Comparison of ENCODE assay signal across 9 mouse cellular contexts in the genomic region with DNA sequence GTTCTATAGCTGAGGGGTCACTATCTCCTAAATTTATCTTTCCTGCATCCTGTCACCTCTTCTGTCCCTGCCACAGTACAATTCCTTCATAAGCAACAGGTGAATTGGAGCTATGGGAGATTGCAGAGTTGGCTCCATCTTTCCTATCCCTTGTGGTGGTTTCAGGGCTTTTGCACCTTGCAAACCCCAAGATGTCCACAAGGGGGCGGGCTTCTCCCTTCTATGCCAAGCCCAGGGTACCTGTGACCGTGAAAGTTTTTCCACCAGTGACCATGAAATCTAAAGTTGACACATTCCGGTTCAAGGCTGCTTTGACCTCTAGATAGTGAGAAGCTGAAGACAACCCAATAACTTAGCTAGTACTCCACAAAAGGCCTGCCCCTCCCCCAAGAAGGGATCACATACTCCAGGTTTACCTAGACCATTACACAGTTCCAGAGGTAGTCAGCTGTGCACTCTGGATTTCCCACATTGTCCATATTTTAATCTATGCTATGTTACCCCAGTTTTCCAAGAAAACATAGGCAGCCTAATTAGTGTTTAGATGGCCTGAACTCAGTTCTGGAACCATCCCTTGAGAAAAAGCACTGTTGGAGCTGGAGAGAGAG. TPM values are rescaled to one million over a fixed set of nuclear protein-coding genes. Genes with fewer than 3 reads are reported as not detected.
DNase-seq lines count a peak whose midpoint lies in the region; ATAC-seq lines count a peak whose summit lies in the region.
"Had no signal": no experiment of that assay in that cellular context is flagged by ENCODE, and none has a peak within 500 bp of the region (broad histone marks: within the 10 kb centered on the region; RNA-seq: fewer than 3 reads in every experiment).

No protein-coding gene starts in this region.

- peak; percentile 69 for DNase-seq in liver
- DNase-seq in cerebellum, postnatal 36 days = peak; percentile 49 to 56
- DNase-seq in gastrocnemius, postnatal 14 days = peak; percentile 60
- peak; percentile 27 for DNase-seq in liver, embryonic 13.5 days
- DNase-seq in testis, postnatal 14 days (ENCODE audit: low spot score) = peak; percentile 53

- H3K4me3 ChIP-seq in liver, embryonic 12.5 days = no peak overlapping the region
- H3K4me3 ChIP-seq in kidney, embryonic 16.5 days (ENCODE audit: low read length) = no peak overlapping the region
- no peak overlapping the region for H3K4me3 ChIP-seq in liver, embryonic 13.5 days (replicated peaks)
- no peak overlapping the region for H3K4me3 ChIP-seq in neural tube, embryonic 13.5 days
- H3K4me3 ChIP-seq: myocyte had no signal

- H3K9me3 ChIP-seq in liver, embryonic 12.5 days (replicated peaks) = no peaks in the 10 kb centered on the region
- no peaks in the 10 kb centered on the region for H3K9me3 ChIP-seq in kidney, embryonic 16.5 days (ENCODE audit: low read length)
- H3K9me3 ChIP-seq in liver, embryonic 13.5 days (replicated peaks) = no peaks in the 10 kb centered on the region
- no peaks in the 10 kb centered on the region for H3K9me3 ChIP-seq in neural tube, embryonic 13.5 days

- no peak for ATAC-seq in liver, embryonic 12.5 days
- ATAC-seq in kidney, embryonic 16.5 days (ENCODE audit: low FRiP score, low TSS enrichment) = peak; percentile 67; the same call in 1 of the 2 replicates
- no peak for ATAC-seq in liver, embryonic 13.5 days (ENCODE audit: low read depth)
- ATAC-seq in neural tube, embryonic 13.5 days (ENCODE audit: low read depth) = 0 out of 2 replicates have a peak, but pooled peaks have one; percentile 53

- H3K4me1 ChIP-seq in liver, embryonic 12.5 days = peaks cover 7% of the 10 kb centered on the region; the same call in 1 of the 2 replicates
- H3K4me1 ChIP-seq in kidney, embryonic 16.5 days (ENCODE audit: insufficient read depth, low read length) = peaks cover 2% of the 10 kb centered on the region
- H3K4me1 ChIP-seq in liver, embryonic 13.5 days (replicated peaks) = peaks cover 6% of the 10 kb centered on the region; the same call in 1 of the 2 replicates
- peaks cover 3% of the 10 kb centered on the region for H3K4me1 ChIP-seq in neural tube, embryonic 13.5 days (replicated peaks)

- H3K27ac ChIP-seq in liver, embryonic 12.5 days = no peak overlapping the region
- no peak overlapping the region for H3K27ac ChIP-seq in kidney, embryonic 16.5 days (ENCODE audit: low read length)
- H3K27ac ChIP-seq in liver, embryonic 13.5 days = no peak overlapping the region
- H3K27ac ChIP-seq in neural tube, embryonic 13.5 days (replicated peaks) = no peak overlapping the region

- peaks cover 79% of the 10 kb centered on the region for H3K27me3 ChIP-seq in liver, embryonic 12.5 days (replicated peaks)
- H3K27me3 ChIP-seq in kidney, embryonic 16.5 days (ENCODE audit: insufficient read depth, low read length) = peaks cover 43% of the 10 kb centered on the region
- H3K27me3 ChIP-seq in liver, embryonic 13.5 days = peaks cover 61% of the 10 kb centered on the region
- H3K27me3 ChIP-seq in neural tube, embryonic 13.5 days = peaks cover 60% of the 10 kb centered on the region

- H3K4me2 ChIP-seq in liver, embryonic 12.5 days = no peak overlapping the region
- no peak overlapping the region for H3K4me2 ChIP-seq in kidney, embryonic 16.5 days (replicated peaks; ENCODE audit: low read depth, low read length)
- no peak overlapping the region for H3K4me2 ChIP-seq in liver, embryonic 13.5 days
- H3K4me2 ChIP-seq in neural tube, embryonic 13.5 days = no peak overlapping the region

- no peak overlapping the region for H3K9ac ChIP-seq in liver, embryonic 12.5 days
- no peak overlapping the region for H3K9ac ChIP-seq in kidney, embryonic 16.5 days (replicated peaks; ENCODE audit: low read length)
- no peak overlapping the region for H3K9ac ChIP-seq in liver, embryonic 13.5 days
- H3K9ac ChIP-seq in neural tube, embryonic 13.5 days = no peak overlapping the region

- intact Hi-C loops in gastrocnemius, postnatal 14 days (cut with DNase I; ENCODE audit: low total_unique reads) = loop anchor here (5.0 kb wide), 2 partner anchors 183 to 233 kb away; no protein-coding TSS in a partner anchor

- H3K36me3 ChIP-seq in liver, embryonic 12.5 days = no peaks in the 10 kb centered on the region
- no peaks in the 10 kb centered on the region for H3K36me3 ChIP-seq in kidney, embryonic 16.5 days (ENCODE audit: insufficient read depth, low read length)
- H3K36me3 ChIP-seq in liver, embryonic 13.5 days = no peaks in the 10 kb centered on the region
- H3K36me3 ChIP-seq in neural tube, embryonic 13.5 days = no peaks in the 10 kb centered on the region

- WGBS in liver, embryonic 12.5 days (ENCODE audit: insufficient replicate concordance) = 7% methylated on average over 3 of the region's 3 CpGs
- WGBS in kidney, embryonic 16.5 days = 4% methylated on average over 3 of the region's 3 CpGs
- WGBS in liver, embryonic 13.5 days (ENCODE audit: insufficient replicate concordance) = 0% methylated on average over 3 of the region's 3 CpGs
- 10% methylated on average over 3 of the region's 3 CpGs for WGBS in neural tube, embryonic 13.5 days

RNA-seq across cellular contexts. Expression of a gene that starts 6.4 kb away (rescaled TPM):
- polyA plus RNA-seq in liver, embryonic 12.5 days (2016; fragmentation: Nextera tagmentation; extraction: Ambion mirVana) = 0.14 TPM in 1 of 2 replicates, not detected in the other
- under 1 TPM; 0.13 to 0.41 TPM for total RNA-seq in gastrocnemius, postnatal 14 days (2021)
- 1.8 and 3.1 TPM in 2 replicates for polyA plus RNA-seq in kidney, embryonic 16.5 days (2015; fragmentation: Nextera tagmentation; extraction: Ambion mirVana)
- polyA plus RNA-seq in liver, embryonic 13.5 days (2015; fragmentation: Nextera tagmentation; extraction: Ambion mirVana) = 0.16 and 0.27 TPM in 2 replicates
- polyA plus RNA-seq in neural tube, embryonic 13.5 days (2015; fragmentation: Nextera tagmentation; extraction: Ambion mirVana) = 1.0 and 2.8 TPM in 2 replicates

RNA-seq across cellular contexts. Expression of a gene that starts 18.6 kb away (rescaled TPM):
- polyA plus RNA-seq in liver, embryonic 12.5 days (2016; fragmentation: Nextera tagmentation; extraction: Ambion mirVana) = not detected in 2 replicates
- total RNA-seq in gastrocnemius, postnatal 14 days (2021) = not detected
- 0.11 and 0.13 TPM in 2 replicates for polyA plus RNA-seq in kidney, embryonic 16.5 days (2015; fragmentation: Nextera tagmentation; extraction: Ambion mirVana)
- not detected in 2 replicates for polyA plus RNA-seq in liver, embryonic 13.5 days (2015; fragmentation: Nextera tagmentation; extraction: Ambion mirVana)
- polyA plus RNA-seq in neural tube, embryonic 13.5 days (2015; fragmentation: Nextera tagmentation; extraction: Ambion mirVana) = not detected in 2 replicates

Comparison
In these comparisons a context has a peak if more than half of its experiments do, and no peak if none do; other contexts are left out.
1. ATAC-seq: peak in kidney, embryonic 16.5 days (single experiment) and neural tube, embryonic 13.5 days (single experiment); none in liver, embryonic 12.5 days (single experiment) and liver, embryonic 13.5 days (single experiment).
2. Peak in every context shown above with its lines, with median percentiles within 50 percentile points of each other: DNase-seq.